ENCODE assay signal across 11 mouse cellular contexts in the genomic region with DNA sequence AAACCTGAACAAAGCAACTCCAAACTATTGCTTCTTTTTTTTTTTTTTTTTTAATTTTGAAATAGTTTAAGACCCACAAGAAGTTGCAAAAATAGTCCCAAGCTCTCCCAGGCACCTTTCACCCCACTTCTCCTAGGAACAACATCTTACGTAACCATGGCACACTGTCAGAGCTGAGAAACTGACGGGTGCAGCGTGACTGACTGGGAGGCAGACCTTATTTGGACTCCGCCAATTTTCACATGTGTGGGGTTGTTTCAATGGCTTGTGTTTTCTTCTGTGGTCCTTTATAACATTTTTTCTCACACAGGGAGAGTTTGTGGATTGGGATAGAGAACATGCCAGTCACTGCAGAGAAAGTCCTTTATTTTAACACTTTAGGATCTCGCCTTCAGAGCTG.
DNase-seq lines count a peak whose midpoint lies in the region; TF ChIP-seq lines count a peak whose summit lies in the region.
"Had no signal": no experiment of that assay in that cellular context is flagged by ENCODE, and none has a peak within 500 bp of the region (broad histone marks: within the 10 kb centered on the region; RNA-seq: fewer than 3 reads in every experiment).

No protein-coding gene starts in this region.

- no peak for TF ChIP-seq CTCF in gastrocnemius, adult 2 months (IDR thresholded peaks at IDR 0.05)

- H3K4me3 ChIP-seq in gastrocnemius, adult 2 months = no peak overlapping the region
- H3K4me3 ChIP-seq: liver, embryonic 13.5 days; myocyte had no signal

- peak overlapping the region; percentile 75 for H3K27ac ChIP-seq in gastrocnemius, adult 2 months
- H3K27ac ChIP-seq: liver, embryonic 13.5 days had no signal

- intact Hi-C loops in gastrocnemius, adult 2 months (cut with DNase I) = no loop called here
- intact Hi-C loops in left cerebral cortex, postnatal 10 days (cut with DNase I) = no loop called here

- DNase-seq in gastrocnemius, adult 2 months = peak; percentile 70
- DNase-seq in gastrocnemius, postnatal 4 days (ENCODE audit: low spot score in 2 of 2) = no peak
- DNase-seq in kidney, postnatal 25 days = peak; percentile 42 to 79
- no peak for DNase-seq in kidney, postnatal 4 days
- DNase-seq in brain, adult 2 months (ENCODE audit: low read depth, low spot score) = peak; percentile 33
- DNase-seq in lung, postnatal 36 days = peak; percentile 90
- DNase-seq in left cerebral cortex, adult 11 months (ENCODE audit: low spot score) = no peak
- no peak for DNase-seq in left cerebral cortex, postnatal 10 days (ENCODE audit: extremely low spot score in 1 of 2, low spot score in 2 of 2)
- DNase-seq: cerebellum, postnatal 25 days; liver, embryonic 13.5 days had no signal

Comparison
In these comparisons a context has a peak if more than half of its experiments do, and no peak if none do; other contexts are left out.
1. DNase-seq: peak in gastrocnemius, adult 2 months (single experiment), kidney, postnatal 25 days (2 of 2), brain, adult 2 months (single experiment) and lung, postnatal 36 days (single experiment); none in gastrocnemius, postnatal 4 days (0 of 2), kidney, postnatal 4 days (0 of 2), left cerebral cortex, adult 11 months (single experiment) and left cerebral cortex, postnatal 10 days (0 of 2).